Mouse (Mus musculus): ENCODE measurements at regions not wholly inside any gene's neighbourhood (a gene's known extent, or its start where the extent isn't known, plus 50 kb on each side); places are given as distances from the start of the nearest gene placed in this dataset.

GRCm38 (mm10) chr10:91240320-91240719, 59.2 kb upstream of the Tmpo start:
- TF ChIP-seq CTCF (IDR thresholded peaks at IDR 0.05; ENCODE audit: low read depth, low read length) = no peak
- TF ChIP-seq POLR2A (IDR thresholded peaks at IDR 0.05; ENCODE audit: insufficient read depth, low read length) = no peak
- no peak for TF ChIP-seq EP300 (IDR thresholded peaks at IDR 0.05; ENCODE audit: insufficient read depth, low read depth, low read length)

All from ES-Bruce4 (cell line).